Mouse (Mus musculus): ENCODE results near the gene Xrcc5. TPM values are rescaled to one million over a fixed set of nuclear protein-coding genes. Genes with fewer than 3 reads are reported as not detected.

The Xrcc5 gene
- polyA plus RNA-seq, 1 experiment from 2014 or later = 45.2 TPM

DNA sequence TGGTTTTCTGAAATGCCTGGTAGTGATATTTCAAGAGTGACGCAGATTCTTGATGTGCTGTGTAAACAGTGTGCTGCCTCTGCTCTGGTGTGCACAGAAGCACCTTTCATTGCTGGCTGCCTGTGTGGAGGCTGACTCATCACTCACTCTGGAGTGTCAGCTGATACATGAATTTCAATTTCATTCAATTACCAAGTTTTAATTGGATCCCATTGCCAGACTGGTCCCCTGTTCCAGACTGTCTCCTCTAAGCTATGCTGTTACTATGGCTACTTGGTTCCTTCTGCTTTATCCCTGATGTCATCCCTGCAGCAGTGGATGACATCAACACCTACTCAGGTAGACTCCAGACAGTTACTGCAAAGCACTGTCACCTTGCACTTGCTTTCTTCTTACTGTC is 65.3 kb downstream of the Xrcc5 start:
- H3K9ac ChIP-seq = no peak overlapping the region
- no peaks in the 10 kb centered on the region for H3K27me3 ChIP-seq
- H3K4me1 ChIP-seq = peaks cover 7% of the 10 kb centered on the region; the same call in 1 of the 2 replicates
- ATAC-seq (ENCODE audit: low FRiP score) = no peak
- H3K27ac ChIP-seq = no peak overlapping the region
- H3K36me3 ChIP-seq (replicated peaks) = no peaks in the 10 kb centered on the region
- H3K9me3 ChIP-seq = no peaks in the 10 kb centered on the region
- H3K4me3 ChIP-seq (replicated peaks) = no peak overlapping the region
- H3K4me2 ChIP-seq = no peak overlapping the region
- 86% methylated on average over 1 of the region's 1 CpGs for WGBS

DNA sequence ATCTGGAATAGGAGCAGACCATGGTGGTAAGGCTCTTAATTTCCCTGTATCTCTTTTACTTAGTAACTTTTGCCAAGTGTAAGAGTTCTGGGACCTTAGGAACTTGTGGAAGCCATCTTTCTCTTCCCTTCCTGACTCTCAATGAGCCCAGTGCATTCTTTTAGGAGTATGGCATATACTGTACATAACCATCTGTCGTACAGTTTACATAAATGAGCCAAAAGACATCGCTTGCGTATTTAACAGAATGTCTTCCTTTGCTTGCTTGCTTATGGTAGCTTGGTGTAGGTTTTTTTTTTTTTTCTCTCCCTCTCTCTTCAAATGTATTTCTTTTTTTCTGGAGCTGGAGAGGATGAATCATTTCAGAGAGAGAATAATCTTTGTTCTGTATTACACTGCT is 65.7 kb downstream of the Xrcc5 start:
- H3K4me1 ChIP-seq = peaks cover 7% of the 10 kb centered on the region; the same call in 1 of the 2 replicates
- 93% methylated on average over 3 of the region's 3 CpGs for WGBS
- no peak for ATAC-seq (ENCODE audit: low FRiP score)
- no peaks in the 10 kb centered on the region for H3K9me3 ChIP-seq
- H3K27me3 ChIP-seq = no peaks in the 10 kb centered on the region
- H3K9ac ChIP-seq = no peak overlapping the region
- no peaks in the 10 kb centered on the region for H3K36me3 ChIP-seq (replicated peaks)
- no peak overlapping the region for H3K4me3 ChIP-seq (replicated peaks)
- no peak overlapping the region for H3K4me2 ChIP-seq
- H3K27ac ChIP-seq = no peak overlapping the region

DNA sequence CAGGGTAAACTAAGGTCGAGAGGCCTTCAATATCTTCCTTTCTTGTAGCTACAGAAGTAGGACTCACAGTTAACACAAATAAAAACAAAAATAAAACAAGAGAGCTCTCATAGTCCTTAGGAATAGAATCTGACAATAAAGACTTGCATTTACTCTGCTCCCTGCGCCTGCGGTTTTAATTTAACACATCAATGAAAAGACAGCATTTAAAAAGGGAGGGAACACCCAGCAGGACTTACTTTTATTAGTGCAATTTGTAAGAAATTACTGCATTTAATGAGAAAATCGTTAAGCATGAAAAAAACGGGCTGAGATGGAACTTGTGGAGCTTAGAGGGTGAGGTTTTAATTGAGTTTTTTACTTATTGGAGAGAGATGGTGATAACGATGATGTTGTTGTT is 66.4 kb downstream of the Xrcc5 start:
- H3K4me3 ChIP-seq (replicated peaks) = no peak overlapping the region
- WGBS = 28% methylated on average over 6 of the region's 6 CpGs
- no peak overlapping the region for H3K27ac ChIP-seq
- no peaks in the 10 kb centered on the region for H3K27me3 ChIP-seq
- H3K9me3 ChIP-seq = no peaks in the 10 kb centered on the region
- H3K9ac ChIP-seq = no peak overlapping the region
- H3K36me3 ChIP-seq (replicated peaks) = no peaks in the 10 kb centered on the region
- ATAC-seq (ENCODE audit: low FRiP score) = no peak
- H3K4me1 ChIP-seq = peaks cover 7% of the 10 kb centered on the region; the same call in 1 of the 2 replicates
- H3K4me2 ChIP-seq = no peak overlapping the region

DNA sequence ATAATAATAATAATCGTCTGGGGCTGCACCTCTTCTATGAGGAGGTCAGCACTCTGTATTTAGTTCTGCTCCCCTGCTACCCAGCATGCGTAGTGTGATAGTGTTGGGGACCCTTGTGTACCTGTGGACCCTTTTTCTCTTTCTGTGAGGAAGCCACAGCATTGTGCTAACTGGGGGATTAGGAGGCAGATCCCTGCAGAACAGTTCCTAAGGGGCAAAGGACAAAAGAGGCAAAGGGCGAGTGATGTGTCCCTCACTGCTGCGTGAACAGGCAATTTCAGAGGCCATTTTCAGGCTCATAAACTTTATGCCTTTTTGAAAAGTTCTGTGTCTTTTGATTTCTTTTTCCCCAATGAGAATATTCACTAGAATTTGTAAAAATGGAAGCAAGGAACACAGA is 66.8 kb downstream of the Xrcc5 start:
- Histone ChIP-seq H3K36me3 (replicated peaks) (no peaks in the 10 kb centered on the region), H3K27ac (no peak overlapping the region), H3K4me1 (peaks cover 7% of the 10 kb centered on the region; the same call in 1 of the 2 replicates), H3K4me3 (replicated peaks) (no peak overlapping the region), H3K4me2 (no peak overlapping the region), H3K9ac (no peak overlapping the region), H3K9me3 (no peaks in the 10 kb centered on the region), H3K27me3 (no peaks in the 10 kb centered on the region)
- ATAC-seq (ENCODE audit: low FRiP score) = no peak
- WGBS = 20% methylated on average over 4 of the region's 4 CpGs

DNA sequence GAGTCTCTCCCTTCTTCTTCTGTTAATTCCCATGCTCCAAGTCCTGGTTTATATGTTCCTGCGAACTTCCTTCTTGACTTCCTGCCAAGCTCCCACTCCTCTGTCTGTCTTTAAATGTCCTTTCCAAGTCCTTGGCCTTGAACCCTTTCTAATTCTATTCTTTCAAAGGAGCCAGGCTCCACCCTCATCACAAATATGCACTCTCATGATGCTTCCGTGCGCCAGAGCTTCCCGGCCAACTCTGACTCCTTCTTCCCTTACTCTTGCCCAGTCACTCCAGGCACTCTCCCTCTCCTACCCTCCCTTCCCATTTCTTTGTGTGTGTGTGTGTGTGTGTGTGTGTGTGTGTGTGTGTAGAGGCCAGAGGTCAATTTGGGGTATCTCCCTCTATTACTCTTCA is 70.9 kb downstream of the Xrcc5 start:
- H3K27ac ChIP-seq = no peak overlapping the region
- H3K9me3 ChIP-seq = no peaks in the 10 kb centered on the region
- 92% methylated on average over 4 of the region's 4 CpGs for WGBS
- no peak for ATAC-seq (ENCODE audit: low FRiP score)
- no peak overlapping the region for H3K9ac ChIP-seq
- no peak overlapping the region for H3K4me3 ChIP-seq (replicated peaks)
- H3K4me2 ChIP-seq = no peak overlapping the region
- H3K36me3 ChIP-seq (replicated peaks) = 0 out of 2 replicates have a peak, but pooled peaks cover 4% of the 10 kb centered on the region
- no peaks in the 10 kb centered on the region for H3K27me3 ChIP-seq
- 0 out of 2 replicates have a peak, but pooled peaks cover 2% of the 10 kb centered on the region for H3K4me1 ChIP-seq

DNA sequence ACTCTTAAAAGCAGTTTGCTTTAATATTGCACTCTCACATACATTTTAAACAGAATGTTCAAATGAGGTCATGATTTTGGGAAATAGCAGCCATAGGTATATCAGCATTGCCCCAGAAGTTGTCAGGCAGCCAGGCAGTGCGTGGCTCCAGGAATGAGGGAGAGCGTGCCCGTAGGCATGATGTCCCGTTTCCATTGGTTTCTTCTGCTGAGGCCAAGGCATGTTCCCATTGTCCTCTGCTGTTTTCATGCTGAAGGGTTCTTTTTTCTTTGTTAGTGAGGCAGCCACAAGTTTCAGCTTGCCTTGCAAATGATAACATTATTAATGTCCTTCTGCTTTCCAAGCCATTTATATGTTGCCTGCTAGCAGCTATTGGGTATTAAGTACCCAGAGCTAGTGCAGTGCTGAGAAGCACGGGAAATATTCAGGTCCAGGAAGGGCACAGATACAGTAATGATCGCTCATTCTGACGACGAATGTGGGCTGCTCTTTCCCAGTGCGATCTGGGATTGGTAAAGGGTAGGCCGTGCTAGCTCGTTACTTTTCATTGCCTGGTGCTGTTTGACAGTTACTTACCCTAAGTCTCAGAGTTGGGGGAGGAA is 72.6 kb downstream of the Xrcc5 start:
- no peak overlapping the region for H3K27ac ChIP-seq
- 91% methylated on average over 11 of the region's 11 CpGs for WGBS

DNA sequence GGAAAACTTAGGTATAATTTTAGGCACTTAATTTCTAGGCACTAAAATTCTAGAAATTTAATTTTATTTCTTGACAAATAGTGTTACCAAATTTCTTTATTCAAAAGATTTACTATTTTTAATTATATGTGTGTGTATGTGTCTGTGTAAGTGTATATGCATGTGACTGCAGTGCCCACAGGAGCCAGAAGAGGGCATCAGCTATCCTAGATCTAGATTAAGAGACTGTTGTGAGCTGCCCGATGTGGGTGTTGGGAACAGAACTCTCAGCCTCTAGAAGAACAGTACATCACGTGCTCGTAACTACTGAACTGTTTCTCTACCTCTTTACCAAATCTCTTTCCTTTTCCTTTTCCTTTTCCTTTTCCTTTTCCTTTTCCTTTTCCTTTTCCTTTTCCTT is 73.3 kb downstream of the Xrcc5 start:
- H3K27me3 ChIP-seq = no peaks in the 10 kb centered on the region
- H3K4me2 ChIP-seq = no peak overlapping the region
- H3K9me3 ChIP-seq = no peaks in the 10 kb centered on the region
- no peaks in the 10 kb centered on the region for H3K4me1 ChIP-seq
- no peak for ATAC-seq (ENCODE audit: low FRiP score)
- no peak overlapping the region for H3K27ac ChIP-seq
- WGBS = 98% methylated on average over 3 of the region's 3 CpGs
- H3K9ac ChIP-seq = no peak overlapping the region
- H3K4me3 ChIP-seq (replicated peaks) = no peak overlapping the region
- H3K36me3 ChIP-seq (replicated peaks) = peaks cover 12% of the 10 kb centered on the region

More for the DNA sequence above, 72.6 kb downstream of the Xrcc5 start:
- no peak for ATAC-seq (ENCODE audit: low FRiP score)
- Histone ChIP-seq H3K9me3 (no peaks in the 10 kb centered on the region), H3K4me3 (replicated peaks) (no peak overlapping the region), H3K9ac (no peak overlapping the region), H3K4me1 (no peaks in the 10 kb centered on the region), H3K36me3 (replicated peaks) (peaks cover 8% of the 10 kb centered on the region), H3K4me2 (no peak overlapping the region), H3K27me3 (no peaks in the 10 kb centered on the region)

DNA sequence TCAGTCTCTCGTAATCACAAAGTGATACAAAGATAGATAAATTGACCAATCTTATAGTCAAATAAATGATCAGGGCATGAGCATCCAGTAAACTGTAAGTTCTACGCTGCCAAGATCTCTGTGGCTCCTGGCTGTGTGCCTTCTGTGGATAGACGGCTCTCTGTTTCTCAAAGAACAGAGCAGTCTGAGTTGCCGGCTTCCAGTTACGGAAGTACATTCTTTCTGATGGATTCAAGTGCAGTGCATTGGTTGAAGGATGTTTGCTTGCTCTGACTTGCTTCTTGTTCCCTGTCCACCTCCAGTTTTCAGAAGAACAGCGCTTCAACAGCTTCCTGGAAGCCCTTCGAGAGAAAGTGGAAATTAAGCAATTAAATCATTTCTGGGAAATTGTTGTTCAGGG is 75.8 kb downstream of the Xrcc5 start:
- H3K36me3 ChIP-seq (replicated peaks) = peaks cover 19% of the 10 kb centered on the region
- H3K4me1 ChIP-seq = no peaks in the 10 kb centered on the region
- ATAC-seq (ENCODE audit: low FRiP score) = no peak
- H3K4me3 ChIP-seq (replicated peaks) = no peak overlapping the region
- H3K27ac ChIP-seq = no peak overlapping the region
- no peaks in the 10 kb centered on the region for H3K9me3 ChIP-seq
- 90% methylated on average over 7 of the region's 7 CpGs for WGBS
- no peak overlapping the region for H3K9ac ChIP-seq
- H3K27me3 ChIP-seq = no peaks in the 10 kb centered on the region
- H3K4me2 ChIP-seq = no peak overlapping the region

DNA sequence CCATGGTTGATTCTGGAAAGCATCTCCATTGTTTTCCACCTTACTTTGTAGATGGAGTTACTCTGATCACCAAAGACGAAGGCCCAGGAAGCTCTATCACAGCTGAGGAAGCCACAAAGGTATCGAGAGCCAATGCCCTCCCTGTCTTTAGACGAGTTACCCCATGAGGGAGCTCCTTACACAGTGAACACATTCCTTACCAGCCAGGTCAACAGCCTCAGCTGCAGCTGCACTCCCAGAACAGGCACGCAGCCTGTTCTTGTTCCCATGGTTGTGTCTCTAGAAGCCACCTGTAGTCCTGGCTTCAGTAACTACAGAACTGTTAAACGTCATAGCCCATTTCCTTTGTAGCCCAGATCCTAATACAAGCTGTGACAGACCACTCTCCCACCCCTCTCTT is 76.4 kb downstream of the Xrcc5 start:
- ATAC-seq (ENCODE audit: low FRiP score) = no peak
- Histone ChIP-seq H3K36me3 (replicated peaks) (peaks cover 19% of the 10 kb centered on the region), H3K4me1 (no peaks in the 10 kb centered on the region), H3K4me3 (replicated peaks) (no peak overlapping the region), H3K9ac (no peak overlapping the region), H3K4me2 (no peak overlapping the region), H3K27me3 (no peaks in the 10 kb centered on the region), H3K9me3 (no peaks in the 10 kb centered on the region), H3K27ac (no peak overlapping the region)
- 87% methylated on average over 5 of the region's 5 CpGs for WGBS

DNA sequence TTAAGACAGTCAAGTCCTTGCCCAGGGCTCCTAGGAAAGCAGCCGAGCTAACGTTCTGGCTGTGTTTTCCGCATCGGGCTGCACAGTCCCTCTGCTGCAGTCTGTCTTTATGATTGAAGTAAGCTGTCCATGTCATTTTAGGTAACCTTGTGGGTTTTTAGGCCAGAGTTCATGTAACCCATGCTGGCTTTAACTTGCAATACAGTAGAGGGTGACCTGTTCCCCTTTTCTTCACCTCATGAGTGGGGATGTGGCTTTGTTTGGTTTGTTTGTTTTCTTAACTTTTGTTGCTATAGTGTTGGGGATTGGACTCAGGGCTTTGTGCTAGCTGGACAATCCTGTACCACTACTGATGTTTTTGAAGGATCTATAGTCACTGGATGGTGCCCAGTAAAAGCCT is 83.2 kb downstream of the Xrcc5 start:
- Histone ChIP-seq H3K9ac (no peak overlapping the region), H3K9me3 (no peaks in the 10 kb centered on the region), H3K4me3 (replicated peaks) (no peak overlapping the region), H3K4me1 (no peaks in the 10 kb centered on the region), H3K27me3 (no peaks in the 10 kb centered on the region), H3K4me2 (no peak overlapping the region), H3K27ac (no peak overlapping the region), H3K36me3 (replicated peaks) (peaks cover 14% of the 10 kb centered on the region)
- WGBS = 90% methylated on average over 4 of the region's 4 CpGs
- no peak for ATAC-seq (ENCODE audit: low FRiP score)

DNA sequence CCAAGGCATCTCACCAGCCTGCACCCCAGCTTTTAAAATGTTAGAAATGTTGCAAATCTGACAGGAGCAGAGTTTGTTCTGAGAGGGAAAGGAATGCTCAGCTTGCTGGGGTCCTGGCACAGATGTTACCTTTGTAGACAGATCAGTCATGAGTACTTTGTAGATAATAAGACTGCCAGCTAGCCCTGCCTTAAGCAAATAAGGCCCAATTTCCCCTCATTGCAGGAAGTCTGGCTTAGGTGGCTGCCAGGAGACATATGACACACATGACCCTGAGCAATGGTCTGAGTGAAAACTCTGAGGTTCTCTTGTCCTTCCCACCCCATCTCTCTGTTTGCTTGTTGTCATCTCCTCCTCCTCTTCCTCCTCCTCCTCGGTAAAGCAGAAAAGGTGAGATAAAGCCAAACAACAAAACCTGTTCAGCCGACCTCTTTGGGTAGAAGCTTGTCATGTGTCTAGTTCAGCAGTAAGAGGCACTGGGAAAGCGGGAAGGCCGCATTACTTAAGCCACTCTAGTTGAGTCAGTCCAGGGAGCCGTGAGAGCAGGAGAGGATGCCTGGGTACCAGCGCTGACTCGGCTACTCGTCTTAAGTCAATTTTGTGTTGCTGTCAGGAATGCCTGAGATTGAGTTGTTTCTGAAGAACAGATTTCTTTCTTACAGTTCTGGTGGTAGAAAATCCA is 92.6 kb downstream of the Xrcc5 start:
- Histone ChIP-seq H3K27ac (no peak overlapping the region), H3K36me3 (replicated peaks) (peaks cover 17% of the 10 kb centered on the region), H3K4me3 (replicated peaks) (no peak overlapping the region), H3K4me1 (no peaks in the 10 kb centered on the region), H3K9me3 (no peaks in the 10 kb centered on the region), H3K9ac (no peak overlapping the region), H3K27me3 (no peaks in the 10 kb centered on the region), H3K4me2 (no peak overlapping the region)
- 87% methylated on average over 8 of the region's 8 CpGs for WGBS
- ATAC-seq (ENCODE audit: low FRiP score) = no peak

DNA sequence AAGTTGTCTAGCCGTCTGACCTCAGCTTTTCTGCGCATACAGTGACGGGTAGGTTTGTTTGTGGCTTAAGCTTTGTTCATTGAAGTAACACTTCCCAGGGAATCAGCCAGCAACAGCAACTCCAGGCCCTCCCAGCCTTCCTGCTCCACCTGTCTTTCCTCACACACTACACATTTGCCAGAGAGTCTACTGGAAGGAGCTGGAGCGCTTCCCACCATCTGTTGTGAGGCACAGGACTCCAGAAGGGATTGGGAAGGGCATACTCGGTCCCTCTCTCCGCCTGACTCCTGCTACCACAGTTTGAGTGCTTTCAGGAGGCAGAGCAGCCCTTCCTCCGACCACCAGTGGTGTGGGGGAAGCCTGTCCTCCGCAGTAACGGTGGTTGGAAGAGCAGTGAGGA is 93.4 kb downstream of the Xrcc5 start:
- H3K27ac ChIP-seq = no peak overlapping the region
- H3K27me3 ChIP-seq = no peaks in the 10 kb centered on the region
- WGBS = 85% methylated on average over 9 of the region's 9 CpGs
- no peak overlapping the region for H3K9ac ChIP-seq
- H3K4me2 ChIP-seq = no peak overlapping the region
- H3K4me1 ChIP-seq = no peaks in the 10 kb centered on the region
- H3K4me3 ChIP-seq (replicated peaks) = no peak overlapping the region
- H3K36me3 ChIP-seq (replicated peaks) = peaks cover 9% of the 10 kb centered on the region
- ATAC-seq (ENCODE audit: low FRiP score) = no peak
- no peaks in the 10 kb centered on the region for H3K9me3 ChIP-seq

All from forebrain, embryonic 12.5 days (tissue).